Mouse (Mus musculus) MEL (cell line): ENCODE measurements around the gene Atxn3. TPM values are rescaled to one million over a fixed set of nuclear protein-coding genes. Genes with fewer than 3 reads are reported as not detected.

Experiments
- DNase-seq: peaks from one replicate; pipeline ENCODE4 v3.0.0; 2011; ENCODE audit warnings: low read depth, low spot score
- H3K27ac ChIP-seq: 2 replicates; pipeline ENCODE4 v1.5.1; 2012; ENCODE audit warnings: low read depth, mild to moderate bottlenecking, control low read depth, low read length, moderate library complexity; ENCODE audit not compliant: control insufficient read depth
- H3K27me3 ChIP-seq, 2 experiments: fragments of 150-350 bp in 1 of 2; sonication (generic) in 1 of 2; 2 replicates each; pipeline ENCODE4 v1.6.1; 2012; ENCODE audit warnings: low read length in 2 of 2, mild to moderate bottlenecking in 2 of 2, improper control_type of control experiment in 1 of 2, moderate library complexity in 1 of 2; ENCODE audit not compliant: insufficient read depth in 2 of 2, control insufficient read depth in 1 of 2
- H3K36me3 ChIP-seq, 2 experiments: 2 replicates each; pipeline ENCODE4 v1.6.1; 2012 to 2014; ENCODE audit warnings: low read length in 2 of 2, improper control_type of control experiment in 1 of 2, inconsistent platforms in 1 of 2, mild to moderate bottlenecking in 1 of 2; ENCODE audit not compliant: insufficient read depth in 2 of 2, control insufficient read depth in 1 of 2
- H3K4me1 ChIP-seq, 2 experiments: fragments of 150-350 bp in 1 of 2; sonication (generic) in 1 of 2; 2 replicates each; pipeline ENCODE4 v1.6.1; 2012; ENCODE audit warnings: low read length in 2 of 2, improper control_type of control experiment in 1 of 2, mild to moderate bottlenecking in 1 of 2; ENCODE audit not compliant: insufficient read depth in 2 of 2, control insufficient read depth in 1 of 2
- H3K4me3 ChIP-seq, 2 experiments: fragments of 150-350 bp in 1 of 2; sonication (generic) in 1 of 2; 2 replicates each; pipeline ENCODE4 v1.5.1; 2012; ENCODE audit warnings: low read depth in 2 of 2, low read length in 2 of 2, mild to moderate bottlenecking in 2 of 2, moderate library complexity in 2 of 2, control low read depth in 1 of 2, improper control_type of control experiment in 1 of 2; ENCODE audit not compliant: control insufficient read depth in 1 of 2, insufficient read depth in 1 of 2
- H3K79me2 ChIP-seq: 2 replicates; pipeline ENCODE4 v1.6.1; 2012; ENCODE audit warnings: mild to moderate bottlenecking, low read length, moderate library complexity; ENCODE audit not compliant: control insufficient read depth, poor library complexity, insufficient read depth
- H3K9ac ChIP-seq: 2 replicates; pipeline ENCODE4 v1.6.1; 2012; ENCODE audit warnings: low read depth, mild to moderate bottlenecking, control low read depth, low read length, moderate library complexity; ENCODE audit not compliant: control insufficient read depth, poor library complexity, severe bottlenecking
- H3K9me3 ChIP-seq: fragments of 150-350 bp; sonication (generic); replicated peaks from 2 replicates; pipeline ENCODE4 v1.6.1; 2012; ENCODE audit warnings: mild to moderate bottlenecking, low read length, improper control_type of control experiment, moderate library complexity; ENCODE audit not compliant: insufficient read depth
- ETS1 ChIP-seq: IDR thresholded peaks from 2 replicates; pipeline ENCODE4 v1.6.1; 2012; ENCODE audit warnings: low read depth, mild to moderate bottlenecking, inconsistent platforms, low read length, improper control_type of control experiment, moderate library complexity
- GABPA ChIP-seq: IDR thresholded peaks from 2 replicates; pipeline ENCODE4 v1.6.1; 2012; ENCODE audit warnings: low read depth, mild to moderate bottlenecking, inconsistent platforms, low read length, improper control_type of control experiment, moderate library complexity
- HCFC1 ChIP-seq: IDR thresholded peaks from 2 replicates; pipeline ENCODE4 v1.6.1; 2012; ENCODE audit warnings: low read depth, mild to moderate bottlenecking, inconsistent platforms, low read length, improper control_type of control experiment, moderate library complexity
- JUND ChIP-seq: IDR thresholded peaks from 2 replicates; pipeline ENCODE4 v1.6.1; 2011; ENCODE audit warnings: low read depth, mild to moderate bottlenecking, improper control_type of control experiment, low read length
- KAT2A ChIP-seq: conservative IDR thresholded peaks from 2 replicates; pipeline ENCODE4 v1.6.1; 2012; ENCODE audit warnings: low read depth, low read length, improper control_type of control experiment, inconsistent platforms
- MAFK ChIP-seq: IDR thresholded peaks from 2 replicates; pipeline ENCODE4 v1.6.1; 2011; ENCODE audit warnings: low read depth, mild to moderate bottlenecking, low read length, improper control_type of control experiment, borderline replicate concordance
- MAZ ChIP-seq: IDR thresholded peaks from 2 replicates; pipeline ENCODE4 v1.6.1; 2012; ENCODE audit warnings: low read depth, mild to moderate bottlenecking, inconsistent platforms, low read length, improper control_type of control experiment
- MXI1 ChIP-seq: IDR thresholded peaks from 2 replicates; pipeline ENCODE4 v1.6.1; 2011; ENCODE audit warnings: mild to moderate bottlenecking, low read depth, low read length, improper control_type of control experiment
- MYB ChIP-seq: IDR thresholded peaks from 2 replicates; pipeline ENCODE4 v1.6.1; 2011; ENCODE audit warnings: mild to moderate bottlenecking, low read depth, low read length, improper control_type of control experiment
- MYC ChIP-seq: IDR thresholded peaks from 2 replicates; pipeline ENCODE4 v1.6.1; 2011; ENCODE audit warnings: low read depth, mild to moderate bottlenecking, low read length, improper control_type of control experiment, moderate library complexity
- POLR2AphosphoS2 ChIP-seq: IDR thresholded peaks from 2 replicates; pipeline ENCODE4 v1.6.1; 2011; ENCODE audit warnings: low read length, improper control_type of control experiment
- SIN3A ChIP-seq: IDR thresholded peaks from 2 replicates; pipeline ENCODE4 v1.6.1; 2012; ENCODE audit warnings: low read length, improper control_type of control experiment, inconsistent platforms
- TBP ChIP-seq: IDR thresholded peaks from 2 replicates; pipeline ENCODE4 v1.8.0; 2011; ENCODE audit warnings: low read depth, low read length, improper control_type of control experiment
- USF1 ChIP-seq: IDR thresholded peaks from 2 replicates; pipeline ENCODE4 v1.6.1; 2014; ENCODE audit warnings: low read depth, mild to moderate bottlenecking, inconsistent platforms, low read length, improper control_type of control experiment, moderate library complexity
- ZKSCAN1 ChIP-seq: IDR thresholded peaks from 2 replicates; pipeline ENCODE4 v1.6.1; 2012; ENCODE audit warnings: low read depth, mild to moderate bottlenecking, inconsistent platforms, low read length, improper control_type of control experiment, moderate library complexity
- polyA plus RNA-seq, 2 experiments: library from polyadenylated mRNA; stranded (reverse) in 1 of 2; unstranded in 1 of 2; fragments of >175 nt in 1 of 2; fragments of >200 nt in 1 of 2; gene quantifications; 2 replicates each; pipeline versions ENCODE4 v1.2.1 to v1.2.4; 2012; ENCODE audit warnings: low replicate concordance in 2 of 2, low read depth in 1 of 2; ENCODE audit not compliant: insufficient read length in 2 of 2, insufficient read depth in 1 of 2, missing spikeins in 1 of 2
- total RNA-seq: library from RNA; depleted of rRNA; stranded (reverse); fragments of 300-350 nt; gene quantifications from 2 replicates; pipeline ENCODE4 v1.2.3, GENCODE M21; 2012

The Atxn3 gene
- total and polyA plus RNA-seq, 3 experiments: 21.8 to 400 (median 27.8) TPM

DNA sequence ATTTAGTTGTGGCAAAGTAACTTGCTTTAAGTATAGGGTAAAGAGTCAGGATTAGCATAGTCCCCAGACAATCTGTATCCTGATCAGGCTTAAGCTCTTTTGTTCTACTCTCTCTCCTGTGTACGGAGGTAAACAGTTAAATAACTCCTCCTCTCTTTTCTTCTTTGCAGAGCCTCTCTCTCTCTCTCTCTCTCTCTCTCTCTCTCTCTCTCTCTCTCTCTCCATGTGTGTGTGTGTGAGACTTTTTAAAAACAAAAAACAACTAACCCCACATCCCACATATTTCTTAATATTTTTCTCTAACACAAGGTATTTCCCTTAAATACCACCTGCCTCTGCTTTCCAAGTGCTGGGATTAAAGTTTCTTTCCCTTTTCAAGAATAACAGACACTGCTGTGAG is 16.5 kb upstream of the Atxn3 start:
- H3K27me3 ChIP-seq: no peaks in the 10 kb centered on the region
- peak overlapping the region; percentile 96 for H3K9ac ChIP-seq
- peaks cover 64% of the 10 kb centered on the region for H3K79me2 ChIP-seq
- H3K27ac ChIP-seq: peak overlapping the region; percentile 100
- peaks cover 4 to 32% of the 10 kb centered on the region in 2 experiments; a peak in 3 of 4 replicates for H3K4me1 ChIP-seq
- peak; percentile 38 for DNase-seq
- TF ChIP-seq SIN3A (peak; percentile 58; the same call in 1 of the 2 replicates), HCFC1 (no peak), MYB (no peak), MAFK (no peak), TBP (no peak), JUND (peak; percentile 91)
- H3K9me3 ChIP-seq: no peaks in the 10 kb centered on the region
- H3K4me3 ChIP-seq: peak overlapping the region; percentile 79 to 92
- H3K36me3 ChIP-seq: peaks cover 0 to 46% of the 10 kb centered on the region in 2 experiments; a peak in 2 of 4 replicates

DNA sequence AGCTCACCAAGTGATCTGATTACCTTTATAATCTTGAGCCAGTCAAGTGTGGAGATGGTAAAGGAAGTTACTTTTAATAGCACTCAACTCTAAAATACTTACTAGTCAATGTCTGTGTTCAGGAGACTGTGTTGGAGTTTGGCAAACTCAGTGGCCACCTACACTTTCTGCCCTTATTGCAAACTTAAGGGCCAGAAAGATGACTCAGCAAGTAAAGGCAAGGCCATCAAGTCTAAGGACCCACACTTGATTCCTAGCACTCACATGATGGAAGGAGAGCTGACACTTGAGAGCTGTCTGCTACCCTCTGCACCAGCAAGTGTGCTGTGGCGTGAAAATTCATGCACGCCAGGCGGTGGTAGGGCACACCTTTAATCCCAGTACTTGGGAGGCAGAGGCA is 14.2 kb upstream of the Atxn3 start:
- H3K79me2 ChIP-seq: peaks cover 50% of the 10 kb centered on the region
- H3K4me1 ChIP-seq: peaks cover 2 to 19% of the 10 kb centered on the region in 2 experiments; a peak in 3 of 4 replicates
- no peak overlapping the region for H3K27ac ChIP-seq
- H3K27me3 ChIP-seq: no peaks in the 10 kb centered on the region
- no peak overlapping the region for H3K9ac ChIP-seq
- H3K4me3 ChIP-seq: no peak overlapping the region
- peak; percentile 28 for DNase-seq
- TF ChIP-seq MAZ (no peak), ZKSCAN1 (no peak), USF1 (no peak), MXI1 (no peak), KAT2A (no peak)
- TF ChIP-seq, all 39 proteins: peak for 0
- Histone ChIP-seq H3K36me3 (peaks cover 10 to 27% of the 10 kb centered on the region in 2 experiments), H3K9me3 (no peaks in the 10 kb centered on the region)

DNA sequence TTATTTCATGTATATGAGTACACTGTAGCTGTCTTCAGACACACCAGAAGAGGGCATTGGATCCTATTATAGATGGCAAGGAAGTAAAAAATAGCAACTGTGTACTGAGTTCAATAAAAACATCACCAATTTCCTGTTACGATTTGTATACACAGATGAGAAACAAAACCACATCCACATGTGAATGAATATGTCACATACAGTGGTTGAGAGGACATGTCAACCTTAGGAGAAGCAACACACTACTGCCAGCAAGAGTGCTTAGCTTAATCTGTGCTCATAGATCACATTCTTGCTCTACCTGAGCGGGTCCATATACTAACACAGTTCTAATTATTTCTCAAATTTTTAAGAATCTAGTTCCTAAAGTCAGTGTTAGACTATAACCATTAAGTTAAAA is 13.3 kb upstream of the Atxn3 start:
- Histone ChIP-seq H3K9ac (no peak overlapping the region), H3K36me3 (peaks cover 11 to 21% of the 10 kb centered on the region in 2 experiments), H3K9me3 (no peaks in the 10 kb centered on the region), H3K4me1 (peaks cover 2 to 13% of the 10 kb centered on the region in 2 experiments; a peak in 3 of 4 replicates), H3K79me2 (peaks cover 41% of the 10 kb centered on the region), H3K27me3 (no peaks in the 10 kb centered on the region), H3K27ac (no peak overlapping the region), H3K4me3 (no peak overlapping the region)
- no peak for DNase-seq
- no peak for TF ChIP-seq SIN3A
- TF ChIP-seq POLR2AphosphoS2: no peak
- no peak for TF ChIP-seq MYC
- no peak for TF ChIP-seq GABPA
- no peak for TF ChIP-seq ETS1
- TF ChIP-seq HCFC1: no peak
